Mouse (Mus musculus) limb, embryonic 14.5 days (tissue): ENCODE data around the gene Dach2. TPM values are rescaled to one million over a fixed set of nuclear protein-coding genes. Genes with fewer than 3 reads are reported as not detected.
A peak's percentile ranks its signal among the peaks of the same experiment; 100 is the strongest.
"Not testable (repeated sequence)": the region's sequence is repeated elsewhere in the genome, so short reads cannot be mapped to it uniquely, and the experiment has no call there.

Experiments used
- ATAC-seq: fragments of 200-750 bp; cut with Nextera tagmentation; 2 replicates; pipeline ENCODE4 v1.8.0; 2017; ENCODE audit warnings: low read depth, moderate number of reproducible peaks, moderate TSS enrichment; ENCODE audit not compliant: low FRiP score
- DNase-seq: peaks from one replicate; pipeline ENCODE4 v3.0.0-alpha.2; 2015; ENCODE audit warnings: low spot score
- H3K27ac ChIP-seq: fragments of 300-500 bp; sonication (generic); replicated peaks from 2 replicates; pipeline ENCODE4 v1.5.1; 2014; ENCODE audit warnings: low read depth, mild to moderate bottlenecking, low read length, moderate library complexity, mixed read lengths
- H3K27me3 ChIP-seq: fragments of 300-500 bp; sonication (generic); 2 replicates; pipeline ENCODE4 v1.6.1; 2014; ENCODE audit warnings: low read length, mixed read lengths; ENCODE audit not compliant: control insufficient read depth, insufficient read depth
- H3K36me3 ChIP-seq: fragments of 300-500 bp; sonication (generic); 2 replicates; pipeline ENCODE4 v1.6.1; 2014; ENCODE audit warnings: mild to moderate bottlenecking, low read length, moderate library complexity, mixed read lengths; ENCODE audit not compliant: control insufficient read depth, insufficient read depth
- H3K4me1 ChIP-seq: fragments of 300-500 bp; sonication (generic); 2 replicates; pipeline ENCODE4 v1.6.1; 2014; ENCODE audit warnings: antibody characterized with exemption, low read length, mixed read lengths; ENCODE audit not compliant: control insufficient read depth, insufficient read depth
- H3K4me2 ChIP-seq: fragments of 300-500 bp; sonication (generic); replicated peaks from 2 replicates; pipeline ENCODE4 v1.6.1; 2014; ENCODE audit warnings: low read depth, mild to moderate bottlenecking, low read length, moderate library complexity; ENCODE audit not compliant: severe bottlenecking
- H3K4me3 ChIP-seq: fragments of 300-500 bp; sonication (generic); replicated peaks from 2 replicates; pipeline ENCODE4 v1.5.1; 2014; ENCODE audit warnings: low read length
- H3K9ac ChIP-seq: fragments of 300-500 bp; sonication (generic); 2 replicates; pipeline ENCODE4 v1.6.1; 2014; ENCODE audit warnings: mild to moderate bottlenecking, low read depth, low read length, moderate library complexity; ENCODE audit not compliant: severe bottlenecking
- H3K9me3 ChIP-seq: fragments of 300-500 bp; sonication (generic); 2 replicates; pipeline ENCODE4 v1.6.1; 2016; ENCODE audit warnings: low read length; ENCODE audit not compliant: control insufficient read depth
- POLR2A ChIP-seq: fragments of 200-500 bp; IDR thresholded peaks from 2 replicates; pipeline ENCODE4 v1.8.0; 2012; ENCODE audit warnings: inconsistent platforms, mild to moderate bottlenecking, moderate library complexity, borderline replicate concordance; ENCODE audit not compliant: insufficient read depth, insufficient read length; ENCODE audit errors: extremely low read depth
- WGBS: fragments of 180-500 bp; shearing (Covaris S2); extraction: QIAGEN DNeasy Blood & Tissue Kit; methylation state at CpG from one replicate; pipeline ENCODE4 v1.1.7; 2014; 5-methylcytosine and 5-hydroxymethylcytosine counted together
- polyA plus RNA-seq, 2 experiments: library from polyadenylated mRNA; depleted of rRNA in 1 of 2; stranded (reverse) in 1 of 2; unstranded in 1 of 2; fragments of >200 nt; fragmentation: Nextera tagmentation in 1 of 2; extraction: Ambion mirVana in 1 of 2; gene quantifications; 2 replicates each; pipeline versions ENCODE4 v1.2.1 to v1.2.3; 2012 to 2014

The Dach2 gene
- polyA plus RNA-seq (2012; rRNA removed) = 1.2 and 1.5 TPM in 2 replicates
- polyA plus RNA-seq (2014; fragmentation: Nextera tagmentation; extraction: Ambion mirVana) = 2.6 and 4.5 TPM in 2 replicates

DNA sequence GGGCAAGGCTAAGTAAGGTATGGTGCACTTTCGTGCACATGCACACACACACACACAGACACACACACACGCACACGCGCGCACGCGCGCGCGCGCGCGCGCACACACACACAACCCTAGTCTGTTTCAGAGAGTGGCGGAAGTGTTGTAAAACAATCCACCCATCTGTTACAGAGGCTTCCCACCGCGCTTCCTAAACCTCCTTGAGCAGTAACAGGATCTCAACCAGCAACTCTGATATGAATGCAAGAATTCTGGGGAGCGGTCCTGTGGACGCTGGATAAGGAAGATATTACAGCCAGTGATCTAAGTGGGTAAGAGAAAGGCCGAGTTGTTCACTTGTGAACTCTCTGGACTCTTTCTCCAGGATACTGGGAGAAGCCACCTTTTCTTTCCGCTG lies at the start of gene Dach2:
Dach2 (plus strand) TSS at position 107 of the 400 bp plus-strand sequence.
- no peaks in the 10 kb centered on the region for H3K9me3 ChIP-seq
- peak; percentile 12 for DNase-seq
- H3K4me3 ChIP-seq = peak within 1 kb of the TSS; percentile 45
- peak within 1 kb of the TSS; percentile 66 for H3K4me2 ChIP-seq
- ATAC-seq = peak; percentile 43; the same call in 1 of the 2 replicates
- H3K9ac ChIP-seq = peak within 1 kb of the TSS; percentile 41
- TF ChIP-seq POLR2A = no peak
- H3K27ac ChIP-seq = no peak within 1 kb of the TSS
- no peaks in the 10 kb centered on the region for H3K27me3 ChIP-seq
- H3K36me3 ChIP-seq = no peaks in the 10 kb centered on the region
- H3K4me1 ChIP-seq = no peaks in the 10 kb centered on the region
- WGBS = 32% methylated on average over 21 of the region's 21 CpGs

DNA sequence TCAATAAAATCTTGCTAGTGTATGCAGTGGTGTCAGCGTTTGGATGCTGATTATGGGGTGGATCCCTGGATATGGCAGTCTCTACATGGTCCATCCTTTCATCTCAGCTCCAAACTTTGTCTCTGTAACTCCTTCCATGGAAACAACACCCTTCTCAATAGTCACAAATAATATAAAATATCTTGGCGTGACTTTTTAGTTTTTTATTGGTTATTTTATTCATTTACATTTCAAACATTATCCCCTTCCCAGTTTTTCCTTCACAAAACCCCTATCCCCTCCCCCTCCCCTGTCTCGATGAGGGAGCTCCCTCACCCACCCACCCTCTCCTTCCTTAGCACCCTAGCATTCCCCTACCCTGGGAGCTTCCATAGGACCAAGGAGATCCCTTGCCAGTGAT lies 44.9 kb upstream of the Dach2 start:
- not testable (repeated sequence) for DNase-seq, H3K4me1 ChIP-seq, H3K9me3 ChIP-seq, H3K27me3 ChIP-seq, H3K9ac ChIP-seq, H3K4me3 ChIP-seq, H3K4me2 ChIP-seq, H3K27ac ChIP-seq, ATAC-seq, H3K36me3 ChIP-seq
- 79% methylated on average over 2 of the region's 3 CpGs for WGBS

DNA sequence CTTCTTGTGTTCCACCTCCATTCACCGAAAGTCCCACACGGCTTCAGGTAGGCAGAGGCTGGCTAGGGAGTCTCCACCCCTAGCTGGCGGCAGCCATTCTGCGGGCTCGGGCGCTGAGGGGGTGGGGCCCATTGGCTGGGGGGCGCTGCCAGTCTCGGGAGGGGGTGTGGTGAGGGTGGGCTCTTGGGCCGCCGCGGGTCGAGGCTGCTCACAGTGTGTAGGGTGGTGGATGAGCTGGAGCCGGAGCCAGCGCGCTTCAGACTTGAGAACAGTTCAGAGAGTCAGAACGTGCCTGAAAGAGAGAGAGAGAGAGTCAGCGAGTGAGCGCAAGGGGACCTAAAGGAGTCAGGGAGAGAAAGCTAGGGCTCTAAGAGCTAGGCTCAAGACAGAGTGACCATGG lies 721 bp downstream of the Dach2 start:
- Histone ChIP-seq H3K27me3 (no peaks in the 10 kb centered on the region), H3K9ac (peak overlapping the region; percentile 41), H3K9me3 (no peaks in the 10 kb centered on the region), H3K4me1 (no peaks in the 10 kb centered on the region), H3K27ac (no peak overlapping the region), H3K4me2 (peak overlapping the region; percentile 66), H3K36me3 (no peaks in the 10 kb centered on the region), H3K4me3 (peak overlapping the region; percentile 45)
- 25% methylated on average over 16 of the region's 18 CpGs for whole genome bisulfite sequencing
- DNase-seq (peak; percentile 59), ATAC-seq (peak; percentile 95)
- TF ChIP-seq POLR2A = no peak

DNA sequence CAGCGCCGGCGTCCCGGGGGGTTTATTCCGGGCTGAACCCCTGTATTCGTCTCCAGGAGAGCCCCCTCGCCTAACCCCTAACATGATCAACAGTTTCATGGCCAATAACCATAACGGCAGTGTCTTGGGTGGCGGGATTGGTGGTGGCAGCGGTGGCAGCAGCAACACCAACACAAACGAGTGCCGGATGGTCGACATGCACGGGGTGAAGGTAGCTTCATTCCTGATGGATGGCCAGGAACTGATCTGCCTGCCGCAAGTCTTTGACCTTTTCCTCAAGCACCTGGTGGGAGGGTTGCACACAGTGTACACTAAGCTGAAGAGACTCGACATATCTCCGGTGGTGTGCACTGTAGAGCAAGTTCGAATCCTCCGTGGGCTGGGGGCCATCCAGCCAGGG lies 1.2 kb downstream of the Dach2 start:
- peak overlapping the region; percentile 66 for H3K4me2 ChIP-seq
- DNase-seq = no peak
- H3K36me3 ChIP-seq = no peaks in the 10 kb centered on the region
- 15% methylated on average over 16 of the region's 19 CpGs for WGBS
- H3K4me3 ChIP-seq = peak overlapping the region; percentile 45
- no peak for TF ChIP-seq POLR2A
- H3K9ac ChIP-seq = peak overlapping the region; percentile 41
- no peaks in the 10 kb centered on the region for H3K4me1 ChIP-seq
- ATAC-seq = peak; percentile 12; the same call in 1 of the 2 replicates
- no peak overlapping the region for H3K27ac ChIP-seq
- no peaks in the 10 kb centered on the region for H3K27me3 ChIP-seq
- no peaks in the 10 kb centered on the region for H3K9me3 ChIP-seq

DNA sequence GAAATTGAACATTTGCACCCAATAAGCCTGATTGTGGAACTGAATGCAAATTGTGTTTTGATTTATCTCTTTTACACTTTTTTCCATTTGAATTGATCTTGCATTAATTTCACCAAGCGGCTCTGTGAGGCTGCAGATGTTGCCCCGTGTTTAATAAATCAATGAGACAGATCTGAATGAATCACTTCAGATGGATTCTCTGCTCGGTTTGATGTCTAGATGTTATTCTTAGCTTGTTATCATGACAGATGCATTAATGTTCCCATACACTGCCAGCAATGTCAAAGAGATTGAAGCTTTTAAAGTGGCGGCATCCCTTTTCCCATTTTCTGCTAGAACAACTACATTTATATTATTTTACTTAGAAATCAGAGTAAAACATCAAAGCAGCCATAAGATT lies 7.0 kb downstream of the Dach2 start:
- ATAC-seq = no peak
- no peaks in the 10 kb centered on the region for H3K9me3 ChIP-seq
- H3K4me3 ChIP-seq = no peak overlapping the region
- no peak for DNase-seq
- H3K36me3 ChIP-seq = no peaks in the 10 kb centered on the region
- no peak overlapping the region for H3K9ac ChIP-seq
- H3K27me3 ChIP-seq = no peaks in the 10 kb centered on the region
- WGBS = 61% methylated on average over 4 of the region's 4 CpGs
- no peak overlapping the region for H3K27ac ChIP-seq
- no peak overlapping the region for H3K4me2 ChIP-seq
- no peak for TF ChIP-seq POLR2A
- H3K4me1 ChIP-seq = no peaks in the 10 kb centered on the region

DNA sequence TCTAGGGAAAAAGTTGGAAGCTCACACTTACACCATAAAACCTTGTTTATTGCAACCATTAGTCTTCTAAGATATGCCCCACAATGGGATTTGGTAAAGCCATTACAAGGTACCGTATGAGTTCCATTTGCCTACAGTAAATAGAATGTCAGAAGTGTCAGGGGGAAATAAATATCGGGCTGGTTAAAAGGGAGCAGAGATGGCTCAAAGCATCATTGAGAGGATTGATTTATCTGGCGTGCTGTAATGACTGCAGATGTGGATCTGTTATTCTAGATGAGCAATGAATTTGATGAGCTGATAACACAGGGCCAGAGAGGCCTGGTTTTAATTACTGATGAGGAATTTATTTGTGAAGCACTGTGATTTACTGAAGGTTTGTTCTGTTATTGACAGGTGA lies 40.8 kb downstream of the Dach2 start:
- no peak for TF ChIP-seq POLR2A

More for the DNA sequence above, 40.8 kb downstream of the Dach2 start:
- H3K27ac ChIP-seq = no peak overlapping the region
- no peaks in the 10 kb centered on the region for H3K4me1 ChIP-seq
- H3K4me3 ChIP-seq = no peak overlapping the region
- ATAC-seq (no peak), DNase-seq (no peak)
- H3K27me3 ChIP-seq = no peaks in the 10 kb centered on the region
- H3K9ac ChIP-seq = no peak overlapping the region
- 23% methylated on average over 3 of the region's 3 CpGs for WGBS
- no peaks in the 10 kb centered on the region for H3K9me3 ChIP-seq
- no peak overlapping the region for H3K4me2 ChIP-seq
- no peaks in the 10 kb centered on the region for H3K36me3 ChIP-seq
